Mouse (Mus musculus) G1E (cell line): ENCODE data around the gene Espnl. TPM values are rescaled to one million over a fixed set of nuclear protein-coding genes. Genes with fewer than 3 reads are reported as not detected.

ENCODE experiments used
- ATAC-seq: 2 replicates; pipeline ENCODE4 v1.8.0; 2016; ENCODE audit warnings: mild to moderate bottlenecking; ENCODE audit not compliant: insufficient number of reproducible peaks, poor library complexity, low FRiP score, severe bottlenecking; ENCODE audit errors: extremely low read depth
- DNase-seq: peaks from one replicate; pipeline ENCODE4 v3.0.0; 2012; ENCODE audit warnings: low spot score
- H3K27me3 ChIP-seq: 2 replicates; pipeline ENCODE4 v1.6.1; 2012; ENCODE audit warnings: mild to moderate bottlenecking, low read length, inconsistent platforms; ENCODE audit not compliant: insufficient read depth
- H3K36me3 ChIP-seq: replicated peaks from 2 replicates; pipeline ENCODE3; 2012; ENCODE audit warnings: mild to moderate bottlenecking, inconsistent platforms
- H3K4me1 ChIP-seq: 2 replicates; pipeline ENCODE4 v1.6.1; 2012; ENCODE audit warnings: low read depth, low read length, inconsistent platforms, mixed read lengths; ENCODE audit not compliant: insufficient read depth
- H3K4me3 ChIP-seq: 2 replicates; pipeline ENCODE4 v1.5.1; 2012; ENCODE audit warnings: low read depth, mild to moderate bottlenecking, inconsistent platforms, low read length, moderate library complexity, mixed read lengths
- H3K9me3 ChIP-seq: replicated peaks from 2 replicates; pipeline ENCODE4 v1.6.1; 2012; ENCODE audit warnings: inconsistent platforms
- CTCF ChIP-seq: IDR thresholded peaks from 2 replicates; pipeline ENCODE4 v1.5.1; 2012; ENCODE audit warnings: low read depth, low read length, inconsistent platforms, mixed read lengths
- GATA1 ChIP-seq: IDR thresholded peaks from 2 replicates; pipeline ENCODE4 v1.6.1; 2012; ENCODE audit warnings: borderline replicate concordance, low read length, inconsistent platforms, mixed read lengths
- GATA2 ChIP-seq: IDR thresholded peaks from 2 replicates; pipeline ENCODE4 v1.6.1; 2012; ENCODE audit warnings: low read depth, low read length, inconsistent platforms, borderline replicate concordance
- POLR2AphosphoS5 ChIP-seq: IDR thresholded peaks from 2 replicates; pipeline ENCODE4 v1.6.1; 2012; ENCODE audit warnings: low read depth, low read length, inconsistent platforms; ENCODE audit not compliant: insufficient replicate concordance
- TAL1 ChIP-seq: conservative IDR thresholded peaks from 2 replicates; pipeline ENCODE4 v1.6.1; 2012; ENCODE audit warnings: low read depth, low read length, inconsistent platforms, mixed read lengths
- polyA plus RNA-seq: library from polyadenylated mRNA; stranded (reverse); fragments of >175 nt; gene quantifications from 2 replicates; pipeline ENCODE4 v1.2.3, GENCODE M21; 2012
- total RNA-seq, 2 experiments: library from RNA; stranded (forward) in 1 of 2; stranded (reverse) in 1 of 2; fragments of 200-1000 nt in 1 of 2; fragments of >200 nt in 1 of 2; fragmentation: Nextera tagmentation in 1 of 2; gene quantifications; 2 replicates each; pipeline ENCODE4 v1.2.3; 2014 to 2017

The Espnl gene
- total and polyA plus RNA-seq, 3 experiments = 0.17 to 1.1 (median 0.93) TPM

- Histone ChIP-seq H3K4me3 (no peak overlapping the region), H3K4me1 (no peaks in the 10 kb centered on the region), H3K9me3 (no peaks in the 10 kb centered on the region), H3K36me3 (no peaks in the 10 kb centered on the region), H3K27me3 (peaks cover 56% of the 10 kb centered on the region)
- ATAC-seq (no peak), DNase-seq (no peak)
- TF ChIP-seq GATA2 (no peak), CTCF (no peak), POLR2AphosphoS5 (no peak), GATA1 (no peak), TAL1 (no peak)
Observed at GRCm38 (mm10) chr1:91356105-91356504, 34.2 kb downstream of the Espnl start.

- no peak overlapping the region for H3K4me3 ChIP-seq
- H3K27me3 ChIP-seq = peaks cover 62% of the 10 kb centered on the region
- H3K4me1 ChIP-seq = peaks cover 16% of the 10 kb centered on the region
- no peaks in the 10 kb centered on the region for H3K36me3 ChIP-seq
- ATAC-seq (no peak), DNase-seq (no peak)
- TF ChIP-seq GATA2 (no peak), TAL1 (no peak), CTCF (no peak), GATA1 (no peak), POLR2AphosphoS5 (no peak)
- H3K9me3 ChIP-seq = no peaks in the 10 kb centered on the region
Observed at GRCm38 (mm10) chr1:91362113-91362512, 40.2 kb downstream of the Espnl start.

- Histone ChIP-seq H3K27me3 (peaks cover 38% of the 10 kb centered on the region), H3K36me3 (peaks cover 22% of the 10 kb centered on the region), H3K4me3 (no peak overlapping the region), H3K4me1 (peaks cover 27% of the 10 kb centered on the region), H3K9me3 (no peaks in the 10 kb centered on the region)
- DNase-seq = no peak
- ATAC-seq = no peak
- TF ChIP-seq GATA2 (no peak), CTCF (no peak), POLR2AphosphoS5 (no peak)
Observed at GRCm38 (mm10) chr1:91364822-91365644, 43.2 kb downstream of the Espnl start.

GRCm38 (mm10) chr1:91365816-91366214, 43.9 kb downstream of the Espnl start:
- Histone ChIP-seq H3K4me3 (peak overlapping the region; percentile 72; the same call in 1 of the 2 replicates), H3K27me3 (peaks cover 36% of the 10 kb centered on the region), H3K9me3 (no peaks in the 10 kb centered on the region), H3K4me1 (peaks cover 28% of the 10 kb centered on the region), H3K36me3 (peaks cover 30% of the 10 kb centered on the region)
- TF ChIP-seq CTCF = no peak
- TF ChIP-seq TAL1 = no peak
- no peak for TF ChIP-seq GATA1
- no peak for TF ChIP-seq GATA2
- no peak for TF ChIP-seq POLR2AphosphoS5
- ATAC-seq (no peak), DNase-seq (no peak)

- H3K4me1 ChIP-seq = peaks cover 28% of the 10 kb centered on the region
- H3K4me3 ChIP-seq = peak within 1 kb of the TSS; percentile 72
- H3K9me3 ChIP-seq = no peaks in the 10 kb centered on the region
- peaks cover 29% of the 10 kb centered on the region for H3K27me3 ChIP-seq
- peak; percentile 92 for DNase-seq
- peak; percentile 42 for ATAC-seq
- TF ChIP-seq CTCF = peak; percentile 90
- no peak for TF ChIP-seq POLR2AphosphoS5
- TF ChIP-seq GATA2 = no peak
- H3K36me3 ChIP-seq = peaks cover 37% of the 10 kb centered on the region
Observed at GRCm38 (mm10) chr1:91366215-91367108, 44.6 kb downstream of the Espnl start, which contains the start of gene Erfe. Erfe (plus strand) TSS chr1:91366430.

GRCm38 (mm10) chr1:91367295-91367694, 45.4 kb downstream of the Espnl start:
- DNase-seq (no peak), ATAC-seq (no peak)
- peaks cover 22% of the 10 kb centered on the region for H3K27me3 ChIP-seq
- TF ChIP-seq TAL1 = no peak
- no peak for TF ChIP-seq POLR2AphosphoS5
- TF ChIP-seq GATA2 = no peak
- TF ChIP-seq CTCF = no peak
- TF ChIP-seq GATA1 = no peak
- H3K36me3 ChIP-seq = peaks cover 45% of the 10 kb centered on the region
- H3K9me3 ChIP-seq = no peaks in the 10 kb centered on the region
- H3K4me3 ChIP-seq = peak overlapping the region; percentile 72; the same call in 1 of the 2 replicates
- H3K4me1 ChIP-seq = peaks cover 31% of the 10 kb centered on the region

- peak; percentile 4 for DNase-seq
- H3K4me1 ChIP-seq = peaks cover 50% of the 10 kb centered on the region
- H3K4me3 ChIP-seq = no peak overlapping the region
- H3K36me3 ChIP-seq = peaks cover 66% of the 10 kb centered on the region
- no peaks in the 10 kb centered on the region for H3K9me3 ChIP-seq
- no peak for TF ChIP-seq TAL1
- TF ChIP-seq GATA1 = no peak
- no peak for TF ChIP-seq CTCF
- TF ChIP-seq POLR2AphosphoS5 = no peak
- no peak for TF ChIP-seq GATA2
- no peak for ATAC-seq
- peaks cover 10% of the 10 kb centered on the region for H3K27me3 ChIP-seq
Observed at GRCm38 (mm10) chr1:91369408-91369807, 47.5 kb downstream of the Espnl start.
